Mouse (Mus musculus): Measurements from ENCODE around the gene Cables2.

Cables2 gene

DNA sequence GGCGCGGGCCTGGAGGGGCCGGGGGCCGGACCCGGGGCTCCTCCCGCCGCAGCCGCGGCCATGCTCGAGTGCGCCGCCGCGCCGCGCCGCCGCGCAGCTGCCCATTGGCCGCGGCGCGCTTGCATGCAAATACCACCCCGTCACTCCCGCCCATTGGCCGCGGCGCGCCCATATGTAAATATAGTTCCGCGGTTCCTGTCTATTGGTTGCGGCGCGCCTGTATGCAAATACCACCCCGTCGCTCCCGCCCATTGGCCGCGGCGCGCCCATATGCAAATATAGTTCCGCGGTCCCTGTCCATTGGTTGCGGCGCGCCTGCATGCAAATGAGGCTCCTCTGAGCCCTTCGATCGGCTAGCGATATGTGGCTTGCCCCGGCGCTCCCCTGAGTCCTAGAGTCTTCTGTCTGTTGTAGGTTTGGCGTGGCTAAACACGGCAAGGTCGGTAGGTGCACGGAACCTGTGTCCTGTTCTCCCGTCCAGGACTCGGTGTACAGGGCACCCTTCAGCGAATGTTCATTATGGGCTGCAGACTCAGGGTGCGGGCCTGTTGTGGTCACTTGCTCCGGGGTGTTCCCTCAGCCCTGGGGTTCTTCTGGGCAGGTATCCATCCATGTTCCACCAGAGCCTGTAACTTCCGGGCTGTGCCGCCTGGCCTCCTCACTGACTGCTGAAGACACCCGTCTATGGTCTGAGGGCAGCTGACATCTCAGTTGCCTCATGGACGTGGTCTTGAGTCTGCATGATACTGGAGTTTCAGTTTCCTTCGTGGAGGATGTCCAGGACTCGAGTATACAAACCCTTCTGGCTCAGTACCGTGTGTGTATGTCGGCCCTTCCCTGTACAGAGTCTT is at the start of gene Cables2:
Gene Cables2, minus strand, starts transcription at position 103 of the 851 bp plus-strand sequence.
- DNase-seq: peak; percentile 91

DNA sequence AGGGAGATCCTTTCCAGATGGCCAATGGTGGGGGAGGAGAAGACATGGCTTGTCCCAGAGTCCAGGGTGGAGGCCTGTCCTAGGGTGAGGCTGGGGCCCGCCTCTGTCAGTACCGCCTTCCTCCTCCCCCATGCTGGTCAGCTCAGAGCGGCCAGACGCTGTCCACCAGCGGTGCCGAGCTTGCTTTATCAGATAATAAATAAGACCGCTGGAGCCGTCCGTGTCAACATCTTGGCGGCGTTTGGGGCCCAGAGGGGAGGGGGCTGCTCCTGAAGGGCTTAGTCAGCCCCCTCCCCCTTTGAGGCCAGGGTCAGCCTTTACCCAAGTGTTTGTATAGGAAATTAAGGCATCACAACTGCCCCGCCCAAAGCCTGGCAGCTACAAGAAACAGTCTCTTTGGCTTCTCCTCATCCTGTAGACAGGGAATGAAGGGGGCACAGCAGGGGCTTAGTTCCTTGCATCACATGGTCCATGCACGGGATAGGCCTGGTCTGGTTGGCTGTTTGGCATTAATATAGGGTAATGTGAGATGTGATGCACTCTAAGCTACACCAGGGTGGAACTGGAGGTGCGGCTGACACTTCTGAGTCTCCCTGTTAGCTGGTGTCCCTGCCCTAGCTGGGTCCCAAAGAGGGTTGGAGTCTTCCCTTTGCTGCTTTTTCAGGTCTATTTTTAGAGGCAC is 49.5 kb upstream of the Cables2 start:
- no peak for DNase-seq

DNA sequence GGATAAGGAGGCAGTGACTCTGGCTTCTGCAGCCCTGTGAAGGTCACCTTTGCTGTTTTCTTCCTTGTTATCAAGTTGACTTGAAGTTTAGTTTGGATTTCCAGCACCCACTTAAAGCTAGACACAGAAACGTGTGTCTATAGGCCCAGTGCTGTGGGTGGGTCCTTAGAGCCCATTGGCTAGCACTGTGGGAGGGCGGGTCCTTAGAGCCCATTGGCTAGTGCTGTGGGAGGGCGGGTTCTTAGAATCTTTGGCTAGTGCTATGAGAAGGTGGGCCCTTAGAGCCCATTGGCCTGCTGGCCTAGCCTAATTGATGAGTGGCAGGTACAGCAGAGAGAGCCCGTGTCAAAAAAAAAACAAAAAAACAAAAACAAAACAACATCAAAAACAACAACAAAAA is 46.9 kb upstream of the Cables2 start:
- no peak for DNase-seq

DNA sequence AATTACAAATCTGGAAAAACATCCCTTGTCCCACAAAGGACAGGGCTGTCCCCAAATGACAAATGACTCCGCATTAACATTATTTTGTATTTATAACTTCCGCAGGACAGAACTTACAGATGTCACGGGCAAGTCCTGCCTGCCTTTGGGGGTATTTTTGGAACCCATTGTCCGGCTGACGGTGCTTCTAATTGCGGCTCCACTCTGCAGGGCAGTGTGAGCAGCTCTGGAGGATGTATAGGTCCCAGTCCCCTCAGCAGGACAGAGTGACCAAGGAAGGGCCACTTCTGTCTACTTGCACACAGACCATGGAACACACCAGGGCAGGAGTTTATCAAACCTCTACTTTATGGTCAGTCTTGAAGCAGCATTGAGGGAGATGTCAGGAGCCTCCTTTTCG is 44.3 kb upstream of the Cables2 start:
- DNase-seq: no peak

DNA sequence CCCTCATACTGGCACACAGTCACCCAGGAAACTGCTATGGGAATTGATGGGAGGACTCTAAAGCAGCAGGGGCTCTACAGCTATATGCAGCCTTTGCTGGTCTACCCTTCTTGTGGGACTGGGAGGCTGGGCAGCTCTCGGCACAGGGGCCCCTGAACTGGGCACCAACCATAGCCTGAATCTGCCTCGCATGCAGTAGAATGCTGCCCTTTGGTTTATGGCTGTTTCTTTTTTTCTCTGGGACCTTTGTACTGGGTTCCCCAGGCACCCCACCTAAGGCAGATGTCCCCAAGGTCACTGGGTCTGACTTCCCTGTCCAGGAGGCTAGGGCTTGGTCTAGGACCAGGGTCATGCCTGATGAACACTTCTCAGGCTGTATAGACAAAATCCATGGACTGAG is 41.0 kb upstream of the Cables2 start:
- no peak for DNase-seq

DNA sequence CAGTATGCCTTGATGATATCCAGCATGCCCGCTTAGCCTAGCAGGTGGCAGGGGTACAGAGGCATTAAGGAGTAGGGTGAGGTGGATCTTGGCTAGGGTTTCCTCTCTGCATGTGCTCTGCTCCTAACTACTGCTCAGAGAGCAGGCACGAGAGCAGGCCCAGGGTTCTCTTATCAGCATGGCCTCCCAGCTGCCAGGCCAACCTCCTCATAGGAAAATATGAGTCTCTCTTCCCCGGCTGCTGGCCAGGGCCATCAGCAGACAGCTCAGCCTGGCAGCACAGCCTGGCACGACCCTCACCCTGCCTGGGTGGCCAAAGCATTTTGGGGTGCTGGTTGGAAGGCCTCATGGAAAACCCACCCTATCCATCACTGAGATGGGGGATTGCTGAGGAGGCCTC is 37.9 kb upstream of the Cables2 start:
- DNase-seq: no peak

DNA sequence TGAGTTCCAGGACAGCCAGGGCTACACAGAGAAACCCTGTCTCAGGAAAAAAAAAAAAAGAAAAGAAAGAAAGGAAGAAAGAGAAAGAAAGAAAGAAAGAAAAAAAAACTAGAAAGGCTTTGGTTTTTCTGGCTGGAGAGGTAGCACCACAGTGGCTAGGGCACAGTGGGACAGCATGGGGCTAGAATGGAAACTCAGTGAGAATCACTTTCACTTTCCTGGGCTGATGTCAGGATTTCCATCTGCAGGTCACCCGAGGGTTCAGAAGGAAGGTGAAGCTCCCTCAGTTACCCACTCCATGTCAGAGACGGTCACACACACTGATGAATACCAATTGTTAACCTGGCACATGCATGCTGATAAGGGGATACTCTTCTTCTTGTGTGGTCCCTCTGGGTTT is 34.4 kb upstream of the Cables2 start:
- DNase-seq: no peak

DNA sequence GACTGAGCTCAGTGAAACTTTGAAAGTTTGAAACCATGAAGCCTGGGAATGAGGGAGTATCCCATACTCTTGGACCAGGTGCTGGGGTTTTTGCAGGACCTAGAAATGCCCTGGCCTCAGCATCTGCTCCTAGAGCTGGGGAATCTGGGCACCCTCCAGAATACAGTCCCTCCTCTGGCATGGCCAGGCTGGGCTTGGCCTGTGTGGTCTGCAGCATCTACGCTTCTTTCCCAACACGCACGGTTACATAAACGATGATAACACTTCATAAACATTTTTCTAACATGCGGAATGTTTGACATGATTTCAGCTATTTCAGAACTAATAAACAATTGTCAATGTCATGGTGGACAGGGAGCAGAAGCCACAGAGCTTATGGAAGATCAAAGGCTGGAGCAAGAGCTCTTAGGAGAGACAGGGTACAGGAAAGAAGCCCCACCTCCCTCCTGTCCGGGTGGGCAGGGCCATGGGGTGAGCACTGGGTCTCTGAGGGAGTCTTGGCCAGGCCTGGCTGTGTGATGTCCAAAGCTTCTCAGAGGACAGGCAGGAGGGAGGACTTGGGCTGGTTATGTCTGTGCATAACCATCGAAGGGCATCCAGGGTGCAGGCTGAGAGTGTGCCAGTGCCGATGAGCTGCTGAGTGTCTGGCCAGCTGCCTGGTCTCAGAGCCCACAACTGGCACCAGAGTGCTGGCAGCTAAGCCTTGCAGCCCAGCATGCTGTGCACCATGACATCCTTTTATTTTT is 33.3 kb upstream of the Cables2 start:
- no peak for DNase-seq

DNA sequence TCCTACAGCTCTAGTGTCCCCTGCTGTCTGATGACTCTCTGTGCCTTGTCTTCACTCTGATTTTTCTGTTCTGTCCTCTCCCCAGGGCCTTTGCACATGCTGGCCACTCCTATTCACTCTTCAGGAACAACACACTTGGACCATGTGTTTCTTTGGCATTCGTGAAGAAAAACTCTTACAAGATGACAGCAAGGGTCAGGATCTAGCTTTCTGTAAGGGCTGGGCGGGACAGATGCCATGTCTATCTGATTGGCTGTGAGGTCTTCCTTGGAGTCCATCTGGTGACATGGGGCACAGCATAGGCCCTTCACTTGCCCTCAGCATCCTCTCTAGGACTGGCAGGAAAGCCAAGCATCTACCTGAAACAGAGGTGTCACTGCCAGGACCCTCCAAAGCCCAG is 32.7 kb upstream of the Cables2 start:
- no peak for DNase-seq

DNA sequence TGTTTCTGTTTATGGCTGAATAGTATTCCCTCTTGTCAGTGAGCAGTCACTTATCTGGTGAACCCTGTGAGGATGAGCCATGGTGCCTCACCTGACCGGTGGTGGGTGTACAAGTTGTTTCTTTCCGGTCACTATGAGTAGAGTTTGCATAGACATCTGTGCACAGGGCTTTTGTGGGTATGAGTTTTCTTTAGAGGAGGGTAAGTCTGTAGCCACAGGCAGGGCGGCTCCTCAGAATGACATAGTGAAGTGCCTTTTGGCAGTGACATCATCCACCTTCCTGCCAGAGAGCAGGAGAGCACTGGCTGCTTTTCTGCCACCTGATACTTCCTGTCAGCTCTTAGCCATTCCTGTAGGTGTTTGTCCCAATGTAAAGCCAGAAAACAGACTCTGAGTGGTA is 32.2 kb upstream of the Cables2 start:
- DNase-seq: no peak

DNA sequence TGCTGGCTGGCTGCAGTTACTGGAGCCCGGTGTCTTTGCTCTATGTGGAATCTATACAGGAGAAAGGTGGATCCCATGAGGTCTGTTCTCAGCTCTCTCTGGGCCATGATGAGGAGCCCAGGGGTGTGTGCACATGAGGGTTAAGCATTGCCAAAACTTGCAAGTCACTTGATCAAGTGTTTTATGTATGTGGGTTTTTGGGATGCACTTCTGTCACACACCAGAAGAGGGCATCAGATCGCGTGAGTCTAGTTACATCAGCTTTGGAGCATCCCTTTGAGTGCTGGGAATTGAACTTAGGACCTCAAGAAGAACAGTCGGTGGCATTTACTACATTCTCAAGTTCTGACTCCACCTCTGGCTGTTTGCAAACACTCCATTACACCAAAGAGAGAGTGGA is 31.3 kb upstream of the Cables2 start:
- no peak for DNase-seq

DNA sequence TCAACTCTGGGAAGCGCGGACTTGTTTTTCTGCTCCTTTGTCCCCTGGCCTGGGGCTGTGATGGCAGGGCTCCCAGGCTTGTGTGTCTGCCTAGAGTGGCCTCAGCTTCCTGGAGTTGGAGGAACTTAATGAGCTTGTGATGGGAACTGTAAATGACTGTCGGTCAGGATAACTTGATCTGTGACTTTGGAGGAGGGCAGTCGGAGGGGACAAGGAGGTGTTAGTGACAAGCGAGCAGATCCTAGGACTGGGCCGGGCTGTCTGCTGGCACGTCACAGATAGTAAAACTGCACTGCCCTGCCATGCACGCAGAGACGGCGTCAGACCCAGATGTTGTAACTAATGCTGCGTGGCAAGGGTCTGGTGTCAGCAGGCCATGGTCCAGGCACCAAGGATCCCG is 30.2 kb upstream of the Cables2 start:
- DNase-seq: no peak

DNA sequence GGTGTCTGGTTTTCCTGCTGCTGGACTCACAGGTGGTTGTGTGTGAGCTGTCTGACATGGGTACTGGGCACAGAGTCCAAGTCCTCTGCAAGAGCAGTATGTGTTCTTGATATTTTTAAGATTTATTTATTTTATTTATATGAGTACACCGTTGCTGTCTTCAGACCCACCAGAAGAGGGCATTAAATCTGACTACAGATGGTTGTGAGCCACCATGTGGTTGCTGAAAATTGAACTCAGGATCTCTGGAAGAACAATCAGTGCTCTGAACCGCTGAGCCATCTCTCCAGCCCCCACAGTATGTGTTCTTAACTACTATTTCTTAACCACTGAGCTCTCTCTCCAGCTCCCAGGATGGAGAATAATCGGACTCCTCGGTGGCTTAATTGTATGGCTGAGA is 28.9 kb upstream of the Cables2 start:
- DNase-seq: no peak

DNA sequence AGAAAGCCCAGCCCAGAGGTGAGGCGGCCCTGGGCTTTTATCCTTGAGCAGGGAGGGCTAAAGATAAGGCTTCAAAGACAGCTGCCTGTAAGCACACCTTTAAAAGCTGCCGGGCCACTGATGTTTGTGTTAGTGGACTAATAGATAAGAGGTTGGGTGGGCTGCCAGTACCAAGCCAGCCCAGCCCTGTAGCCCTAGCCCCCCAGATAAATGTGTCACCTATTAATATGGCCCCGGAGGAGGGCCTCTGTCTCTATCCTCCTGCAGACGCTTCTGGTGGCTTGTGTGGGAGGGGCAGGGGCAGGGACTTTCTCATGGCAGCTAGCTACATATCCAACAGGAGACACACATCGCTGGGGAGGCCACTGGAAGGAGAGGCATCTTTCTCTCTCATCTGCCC is 27.5 kb upstream of the Cables2 start:
- DNase-seq: no peak

DNA sequence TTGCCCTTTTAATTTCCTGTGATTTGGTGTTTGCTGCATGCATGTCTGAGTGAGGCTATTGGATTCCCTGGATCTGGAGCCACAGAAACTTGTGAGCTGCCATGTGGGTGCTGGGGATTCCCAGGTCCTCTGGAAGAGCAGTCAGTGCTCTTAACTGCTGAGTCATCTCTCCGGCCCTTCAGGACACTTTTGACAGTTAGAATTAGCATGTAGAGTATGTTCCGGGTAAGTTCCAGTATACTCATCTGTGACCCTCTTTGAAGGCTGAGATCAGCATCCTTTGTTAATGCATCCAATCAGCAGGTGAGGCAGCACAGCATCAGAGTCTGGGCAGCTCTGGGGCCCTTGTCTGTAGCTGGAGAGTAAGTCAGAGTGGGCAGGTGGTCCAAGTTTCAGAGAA is 27.0 kb upstream of the Cables2 start:
- DNase-seq: no peak

DNA sequence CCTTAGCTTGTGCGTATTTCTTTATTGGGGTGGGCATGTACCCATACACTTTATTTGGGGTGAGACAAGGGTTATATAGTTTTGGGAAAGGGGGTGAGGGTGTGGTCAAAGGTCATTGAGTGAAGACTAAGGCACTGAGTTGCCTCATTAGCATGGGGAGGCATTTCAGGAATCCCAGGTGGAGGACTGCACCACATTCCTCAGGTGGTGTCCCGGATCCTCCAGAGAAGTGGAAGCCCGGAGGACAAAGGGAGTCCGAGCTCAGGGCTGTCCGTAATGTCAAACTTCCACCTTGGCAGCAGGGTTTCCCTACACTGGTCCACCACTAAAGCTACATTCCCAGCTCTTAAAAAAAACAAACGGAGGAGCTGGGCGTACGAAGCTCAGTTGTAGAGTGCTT is 19.6 kb upstream of the Cables2 start:
- no peak for DNase-seq

DNA sequence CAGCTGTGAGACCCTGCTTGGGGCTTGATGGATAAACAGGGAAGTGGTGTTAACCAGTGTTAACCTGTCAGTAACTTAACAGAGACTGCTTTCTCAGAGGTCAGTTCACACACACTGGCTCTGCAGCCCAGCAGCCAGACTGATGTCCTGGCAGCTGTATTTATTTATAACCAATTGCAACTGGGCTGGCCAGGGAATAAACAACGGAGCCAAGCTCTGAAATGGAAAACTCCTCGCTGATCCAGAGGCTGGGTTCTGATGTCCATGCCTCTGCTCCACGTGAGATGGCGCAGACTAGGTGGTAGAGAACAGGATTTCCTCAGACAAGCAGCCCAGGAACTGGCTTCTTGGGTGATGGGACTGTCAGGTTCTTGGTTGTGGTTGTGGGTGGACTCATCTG is 18.7 kb upstream of the Cables2 start:
- DNase-seq: no peak

DNA sequence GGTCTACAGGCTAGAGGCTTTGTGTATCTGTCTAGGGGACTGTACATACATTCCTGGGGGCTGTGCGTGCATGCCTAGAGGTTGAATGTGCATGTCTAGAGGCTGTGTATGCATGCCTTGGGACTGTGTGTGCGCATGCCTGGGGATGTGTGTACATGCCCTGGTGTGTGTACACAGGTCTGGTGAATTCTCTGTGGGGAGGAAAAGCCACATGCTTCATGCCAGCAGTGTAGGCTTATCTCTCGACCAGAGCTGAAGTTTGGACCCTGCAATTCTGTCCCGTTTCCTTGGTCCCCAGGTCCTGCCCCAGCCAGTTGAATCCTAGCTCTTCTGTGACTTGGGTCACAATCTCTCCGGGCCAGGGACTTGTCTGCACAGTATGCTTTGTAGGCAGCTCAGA is 18.3 kb upstream of the Cables2 start:
- no peak for DNase-seq

DNA sequence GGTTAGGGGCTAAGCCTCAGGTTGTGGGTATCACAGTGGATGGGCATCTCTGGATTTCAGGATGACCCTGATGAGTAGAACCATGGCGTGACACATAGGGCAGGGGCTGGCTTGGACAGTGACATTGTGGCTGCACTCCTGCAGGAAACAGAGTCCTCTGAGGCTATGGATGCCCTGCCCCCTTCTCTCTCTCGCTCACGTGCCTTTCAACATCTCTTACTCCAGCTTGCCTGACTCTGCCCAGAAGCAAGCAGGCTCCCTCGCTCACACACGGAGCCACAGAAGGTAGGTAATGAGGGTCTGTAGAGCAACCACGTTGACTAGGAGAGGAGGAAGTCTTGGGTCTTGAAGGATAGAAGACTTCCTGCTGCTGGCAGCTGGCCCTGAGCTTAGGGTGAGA is 17.2 kb upstream of the Cables2 start:
- DNase-seq: no peak

DNA sequence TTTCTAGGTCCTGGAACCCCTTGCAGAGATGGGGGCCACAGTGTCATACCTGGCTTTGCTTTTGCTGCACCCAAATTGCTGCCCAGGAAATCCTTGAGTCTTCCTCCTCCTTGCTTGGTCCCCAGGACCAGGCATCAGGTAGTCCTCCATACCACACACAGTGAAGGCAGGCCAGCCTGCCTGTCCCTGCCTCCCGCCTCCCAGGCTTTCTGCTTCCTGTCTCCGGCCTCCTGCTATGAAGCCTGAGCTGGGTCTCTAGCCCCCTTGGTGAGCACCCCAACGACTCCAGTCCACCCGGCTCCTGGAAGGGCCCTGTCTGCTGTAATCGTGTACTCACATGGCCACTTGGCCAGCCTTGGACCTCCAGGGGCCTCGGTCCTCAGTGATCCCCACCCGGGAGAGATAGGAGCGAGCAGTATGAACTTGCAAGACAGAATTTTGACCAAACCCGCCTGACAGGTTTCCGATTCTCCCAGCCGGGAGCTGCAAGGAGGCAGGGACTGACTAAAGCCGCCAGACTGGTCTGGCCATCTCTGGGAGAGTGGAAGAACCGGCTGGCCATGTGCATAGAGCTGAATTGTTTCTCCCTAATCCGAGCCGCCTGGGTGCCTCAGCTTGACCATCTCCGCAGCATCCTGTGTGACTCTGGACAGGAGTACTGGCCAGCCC is 16.3 kb upstream of the Cables2 start, which contains the start of gene Rbbp8nl:
Gene Rbbp8nl, minus strand, starts transcription at position 440 of the 669 bp plus-strand sequence.
- DNase-seq: no peak

DNA sequence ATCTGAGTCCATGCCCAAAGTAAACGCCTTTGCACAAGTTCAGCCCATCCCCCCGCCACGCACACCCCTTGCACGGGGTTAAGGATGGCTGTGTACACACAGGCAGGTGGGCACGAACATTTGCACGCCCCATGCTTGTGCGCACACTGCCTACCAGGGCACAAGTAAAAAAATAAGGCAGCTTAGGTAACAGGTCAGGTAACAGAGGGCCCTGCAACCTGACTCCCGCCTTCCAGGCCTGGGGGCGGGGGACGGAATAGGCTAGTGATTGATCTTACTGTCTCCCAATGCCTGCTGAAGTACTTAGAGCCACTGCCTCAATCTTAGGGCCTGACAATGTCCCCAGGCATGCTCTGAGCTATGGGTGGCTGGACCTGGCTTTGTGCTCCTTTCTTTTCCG is 15.7 kb upstream of the Cables2 start:
- no peak for DNase-seq

DNA sequence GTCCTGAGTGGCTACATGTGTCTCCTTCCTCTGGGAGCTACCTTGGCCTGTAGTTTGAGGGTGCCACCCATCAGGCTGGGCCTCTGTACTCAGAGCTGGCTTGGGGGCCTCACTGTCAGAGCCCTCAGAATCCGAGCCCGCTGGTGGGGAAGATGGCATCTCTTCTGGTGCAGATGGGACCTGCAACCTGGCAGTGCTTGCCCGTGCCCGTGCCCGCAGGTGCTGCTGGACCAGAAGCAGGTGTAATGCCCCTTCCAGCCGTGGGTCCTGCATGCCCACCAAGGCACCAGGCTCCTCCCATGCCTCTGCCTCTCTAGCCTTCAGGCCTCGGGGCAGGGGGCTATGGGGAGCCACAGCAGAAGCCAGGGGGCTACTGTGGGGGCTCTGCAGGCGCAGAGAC is 6.0 kb upstream of the Cables2 start:
- no peak for DNase-seq

DNA sequence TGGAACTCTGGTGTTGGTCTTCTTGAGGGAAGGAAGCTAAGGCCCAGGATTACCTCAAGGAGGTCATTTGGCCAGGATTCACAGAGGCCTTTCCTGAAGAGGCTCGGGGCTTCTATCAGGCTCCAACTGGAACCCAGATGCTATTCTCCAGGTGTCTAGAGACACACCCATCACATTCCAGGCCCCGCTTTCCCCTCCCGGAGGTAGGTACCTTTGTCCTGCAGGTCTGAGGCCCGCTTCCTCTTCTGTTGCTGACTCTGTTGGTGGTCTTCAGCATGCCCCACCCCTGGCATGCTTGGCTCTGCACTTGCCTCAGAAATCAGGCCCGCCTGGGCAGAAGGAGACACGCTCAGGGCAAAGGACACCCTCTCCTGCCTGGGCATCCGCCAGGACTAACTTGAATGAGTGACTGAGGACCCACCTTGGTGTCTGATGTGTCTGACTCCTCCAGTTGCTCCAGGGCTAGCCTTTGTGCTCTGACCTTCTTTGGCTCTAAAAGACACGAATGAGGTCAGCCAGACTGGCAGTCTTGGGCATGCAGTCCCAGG is 4.6 kb upstream of the Cables2 start:
- DNase-seq: no peak
